Mouse (Mus musculus) liver, adult (tissue): ENCODE data around the gene Gm45713.

Experiments
- GATA4 ChIP-seq: IDR thresholded peaks from 2 replicates; pipeline ENCODE4 v1.6.1; 2014; ENCODE audit warnings: mild to moderate bottlenecking, low read length; ENCODE audit not compliant: insufficient replicate concordance

Gene Gm45713

GRCm38 (mm10) chr7:45098541-45099240 lies 37.3 kb downstream of the Gm45713 start:
- no peak for TF ChIP-seq GATA4

DNA sequence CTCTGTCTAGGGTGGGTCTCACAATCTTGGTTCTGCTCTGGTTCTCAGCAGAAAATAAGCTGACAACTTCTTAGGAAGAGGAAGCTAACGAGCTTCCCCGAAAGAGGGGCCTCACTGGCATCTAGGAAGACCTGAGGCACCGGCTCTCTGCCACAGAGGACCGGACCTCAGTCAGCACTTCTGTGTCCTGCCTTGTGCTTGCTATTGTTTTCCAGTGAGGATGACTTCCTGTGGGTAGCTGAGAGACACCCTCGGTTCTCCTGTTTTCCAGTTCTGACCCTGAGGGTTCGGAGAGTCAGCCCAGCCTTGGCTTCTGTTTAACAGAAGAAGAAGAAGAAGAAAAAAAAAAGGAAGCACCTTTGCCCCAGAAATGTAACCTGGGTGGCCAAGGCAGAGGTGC lies 38.6 kb downstream of the Gm45713 start:
- peak; percentile 52; the same call in 1 of the 2 replicates for TF ChIP-seq GATA4

GRCm38 (mm10) chr7:45095367-45095766 lies 40.7 kb downstream of the Gm45713 start:
- TF ChIP-seq GATA4 = no peak

DNA sequence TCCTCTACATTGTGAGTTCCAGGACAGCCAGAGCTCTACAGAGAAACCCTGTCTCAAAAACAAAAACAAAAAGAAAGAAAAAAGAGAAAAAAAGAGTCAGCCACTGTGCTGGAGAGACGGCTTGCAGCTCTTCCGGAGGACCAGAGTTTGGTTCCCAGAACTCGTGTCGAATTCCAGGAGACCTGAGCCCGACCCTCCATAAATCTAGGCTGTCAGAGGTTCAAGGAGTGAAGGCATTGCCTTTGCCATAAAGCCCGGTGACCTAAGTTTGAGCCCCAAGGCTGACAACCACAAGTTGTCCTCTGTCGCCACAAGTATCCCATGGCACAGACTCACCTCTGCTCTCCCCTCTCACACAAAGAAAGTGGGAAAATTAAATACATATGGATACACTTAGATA lies 41.9 kb downstream of the Gm45713 start:
- no peak for TF ChIP-seq GATA4

DNA sequence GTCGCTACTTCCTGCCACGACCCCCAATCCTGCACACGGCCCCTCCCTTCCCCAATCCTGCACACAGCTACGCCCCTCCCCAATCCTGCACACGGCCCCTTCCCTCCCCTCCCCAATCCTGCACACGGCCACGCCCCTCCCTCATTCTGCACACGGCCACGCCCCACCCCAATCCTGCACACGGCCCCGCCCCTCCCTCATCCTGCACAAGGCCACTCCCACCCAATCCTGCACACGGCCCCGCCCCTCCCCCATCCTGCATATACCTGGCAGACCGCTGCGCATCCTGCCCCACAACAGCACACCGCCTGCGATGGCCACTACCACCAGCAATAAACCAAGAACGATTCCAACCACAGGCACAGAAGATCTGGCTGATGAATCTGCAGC lies 42.5 kb downstream of the Gm45713 start:
- TF ChIP-seq GATA4 = no peak

DNA sequence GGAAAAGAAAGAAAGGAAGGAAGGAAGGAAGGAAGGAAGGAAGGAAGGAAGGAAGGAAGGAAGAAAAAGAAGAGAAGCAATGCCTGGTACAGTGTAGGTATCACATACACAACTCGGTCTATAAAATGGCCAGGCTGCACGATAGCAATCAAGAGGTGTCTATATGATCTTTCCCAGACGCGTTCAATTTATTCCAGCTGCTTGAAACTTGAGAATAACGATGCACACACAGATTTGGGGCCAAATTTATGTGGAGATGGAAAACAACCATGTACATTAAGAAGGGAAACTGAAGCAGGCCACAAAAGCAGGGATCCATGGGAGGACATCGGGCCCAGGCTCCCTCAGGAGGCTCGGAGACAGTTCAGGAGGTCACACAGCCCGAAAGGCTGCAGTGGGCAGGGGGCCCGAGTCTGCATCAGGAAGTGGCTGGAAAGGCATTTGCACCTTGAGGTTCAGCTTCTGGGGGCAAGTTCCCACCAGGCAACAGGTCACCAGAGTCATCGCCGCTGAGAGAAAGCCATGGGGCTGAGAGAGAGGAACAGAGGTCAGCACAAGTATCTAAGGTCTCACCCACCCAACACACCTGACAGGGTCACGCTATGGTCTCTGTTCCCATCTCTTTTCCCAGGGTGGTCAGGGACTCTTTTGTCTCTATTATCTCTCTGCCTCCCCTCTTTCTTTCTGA lies 43.1 kb downstream of the Gm45713 start:
- no peak for TF ChIP-seq GATA4

DNA sequence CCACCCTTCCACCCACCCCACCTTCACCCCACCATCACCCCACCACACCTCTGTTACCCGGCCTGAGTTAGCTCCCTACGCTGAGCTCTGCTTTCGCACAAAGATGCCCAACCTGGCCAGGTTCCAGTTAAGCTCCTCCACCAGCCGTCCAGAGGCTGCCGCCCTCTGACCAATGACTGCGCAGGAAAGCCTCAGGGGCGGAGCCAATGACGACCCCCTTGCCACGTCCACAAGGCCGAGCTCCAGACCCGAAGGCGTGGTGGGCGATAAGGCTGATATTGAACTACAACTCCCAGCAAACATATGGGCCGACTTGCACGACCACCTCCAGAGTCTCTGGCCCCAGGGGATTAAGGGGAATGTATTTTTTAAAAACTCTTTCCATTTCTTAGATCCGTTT lies 44.0 kb downstream of the Gm45713 start, which contains the start of gene Rcn3:
Gene Rcn3, minus strand, starts transcription at position 174 of the 400 bp plus-strand sequence.
- TF ChIP-seq GATA4 = peak; percentile 61; the same call in 1 of the 2 replicates

DNA sequence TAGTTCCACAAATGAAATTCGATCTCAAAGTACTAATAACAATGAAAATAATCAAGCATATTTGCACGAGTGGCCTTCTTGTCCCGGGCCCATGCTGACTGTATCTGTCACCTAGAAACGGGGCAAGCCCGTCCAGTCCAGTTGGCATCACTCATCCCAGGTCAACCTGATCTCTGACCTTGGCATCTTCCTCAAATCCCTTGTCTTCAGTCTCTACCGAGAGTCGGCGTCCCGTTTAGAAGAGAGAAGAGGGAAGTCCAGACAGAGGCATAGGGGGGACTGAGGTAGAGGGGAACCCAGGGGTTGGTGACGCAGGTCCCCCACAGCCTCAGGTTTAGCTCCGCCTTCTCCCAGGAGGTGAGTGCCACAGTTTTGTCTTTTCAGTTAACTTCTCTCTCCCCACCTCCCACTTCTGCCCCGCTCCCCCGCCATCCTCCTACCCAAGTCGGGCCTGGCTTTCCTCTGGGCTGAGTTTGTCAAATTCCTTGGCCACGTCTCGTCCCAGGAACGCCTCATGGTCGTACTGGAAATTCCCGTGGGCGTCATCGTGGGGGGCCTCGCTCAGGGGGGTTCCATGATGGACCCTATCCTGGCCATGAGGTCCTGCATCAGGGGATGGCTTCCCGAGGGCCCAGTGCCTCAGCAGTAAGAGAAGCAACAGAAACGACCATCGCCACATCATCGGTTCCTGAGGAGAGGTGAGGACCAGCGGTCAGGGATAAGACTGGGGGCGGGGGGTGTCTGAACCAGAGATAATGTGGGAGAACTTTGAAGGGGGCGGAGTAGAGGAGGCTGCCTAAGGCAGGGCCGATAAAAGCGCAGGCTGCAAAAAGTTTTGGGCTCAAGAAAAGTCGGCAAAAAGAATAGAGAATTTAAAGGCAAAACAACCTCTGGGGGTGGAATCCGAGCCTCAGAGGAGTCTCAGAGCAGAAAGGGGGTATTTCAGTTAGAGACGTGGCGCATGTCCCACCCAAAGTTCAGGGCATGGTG lies 44.7 kb downstream of the Gm45713 start:
- no peak for TF ChIP-seq GATA4

- TF ChIP-seq GATA4 = no peak
These were observed 45.6 kb downstream of the Gm45713 start for GRCm38 (mm10) chr7:45090251-45090977.

- no peak for TF ChIP-seq GATA4
These were observed 47.4 kb downstream of the Gm45713 start for GRCm38 (mm10) chr7:45088597-45088996.

DNA sequence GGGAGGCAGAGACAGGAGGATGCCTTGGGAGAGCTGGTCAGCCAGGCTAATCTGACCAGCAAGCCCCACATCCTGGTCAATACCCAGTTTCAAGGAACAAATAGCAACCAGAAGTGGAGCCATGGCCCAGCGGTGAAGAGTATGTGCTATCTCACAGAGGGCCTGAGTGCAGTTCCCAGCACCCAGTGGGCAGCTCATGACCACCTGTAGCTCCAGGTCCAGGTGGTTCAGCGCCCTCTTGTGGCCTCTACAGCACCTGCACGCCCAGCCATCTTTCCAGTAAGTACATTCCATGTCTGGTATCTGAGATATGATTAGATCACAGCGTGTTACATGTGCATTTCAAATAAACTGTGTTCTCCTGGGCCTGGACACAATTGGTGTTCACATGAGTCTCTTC lies 49.9 kb downstream of the Gm45713 start:
- TF ChIP-seq GATA4 = no peak

DNA sequence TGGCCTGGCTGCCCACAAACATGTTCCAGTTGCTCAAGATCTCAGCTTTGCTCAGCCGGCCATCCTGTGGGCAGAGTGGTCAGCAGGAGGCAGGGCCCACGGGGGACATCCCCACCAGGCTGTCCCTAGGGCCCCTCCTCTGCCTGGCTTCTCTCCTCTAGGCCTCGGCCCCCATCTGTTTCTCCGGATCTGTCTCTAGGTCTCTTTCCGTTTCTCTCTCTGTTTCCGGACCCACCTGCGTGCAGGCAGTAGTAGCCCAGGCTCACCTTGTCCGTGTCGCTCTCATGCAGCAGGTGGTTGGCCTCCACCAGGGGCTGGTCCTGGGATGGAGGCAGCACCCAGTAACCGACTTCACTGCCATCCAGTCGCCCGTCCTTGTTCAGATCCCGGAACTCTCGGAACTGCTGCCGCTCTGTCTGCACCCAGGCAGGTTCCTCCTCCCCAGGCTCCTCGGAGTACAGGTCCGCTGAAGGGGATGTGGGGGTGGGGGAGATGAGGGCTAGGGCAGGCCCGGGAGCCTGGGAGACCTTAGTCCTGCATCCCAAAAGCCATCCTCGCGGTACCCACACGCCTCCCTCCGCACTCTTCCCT lies 52.6 kb downstream of the Gm45713 start:
- no peak for TF ChIP-seq GATA4

DNA sequence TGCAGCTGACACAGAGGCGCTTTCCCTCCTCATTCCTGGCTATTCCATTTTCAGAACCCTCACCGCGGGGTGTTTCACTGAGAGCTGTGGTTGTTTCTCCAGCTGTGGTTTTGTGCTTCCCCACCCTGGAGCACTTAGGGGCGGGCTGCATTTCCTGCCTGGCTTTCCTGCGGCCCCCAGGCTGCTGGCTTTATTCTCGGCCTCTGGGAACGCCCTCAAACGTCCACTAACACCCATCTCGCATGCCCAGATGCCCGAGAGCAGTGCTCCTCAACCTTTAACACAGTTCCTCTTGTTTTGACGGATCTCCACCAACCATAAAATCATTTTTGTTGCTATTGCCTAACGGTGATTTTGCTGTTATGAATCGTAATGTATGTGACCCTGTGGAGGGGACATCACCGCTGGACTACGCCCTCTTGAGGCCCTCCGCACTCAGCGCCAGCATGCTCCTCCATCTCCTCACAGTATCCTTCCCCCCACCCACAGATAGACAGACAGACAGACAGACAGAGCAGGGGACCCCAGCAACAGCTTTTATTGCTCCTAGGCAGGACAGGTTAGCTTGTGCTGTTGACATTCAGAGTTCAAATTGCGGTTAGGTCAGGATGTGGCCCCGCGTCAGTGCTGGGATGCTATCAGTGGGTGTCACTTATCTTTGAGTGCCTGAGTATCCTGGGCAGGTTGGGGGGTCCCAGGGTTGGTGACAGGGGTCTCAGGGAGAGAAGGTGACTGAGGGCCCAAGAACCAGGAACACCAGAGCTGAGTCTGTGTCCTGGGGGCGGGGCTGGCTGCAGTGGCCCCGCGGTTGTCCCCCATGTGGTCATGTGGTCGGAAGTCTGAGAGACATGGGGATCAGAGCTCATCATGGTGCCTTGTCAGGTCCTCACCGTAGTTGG lies 53.4 kb downstream of the Gm45713 start:
- no peak for TF ChIP-seq GATA4
